Mouse (Mus musculus): ENCODE results near the gene Gabrr3. TPM values are rescaled to one million over a fixed set of nuclear protein-coding genes. Genes with fewer than 3 reads are reported as not detected.

Gene Gabrr3
- polyA plus RNA-seq (2017; shearing (Covaris generic)): not detected

DNA sequence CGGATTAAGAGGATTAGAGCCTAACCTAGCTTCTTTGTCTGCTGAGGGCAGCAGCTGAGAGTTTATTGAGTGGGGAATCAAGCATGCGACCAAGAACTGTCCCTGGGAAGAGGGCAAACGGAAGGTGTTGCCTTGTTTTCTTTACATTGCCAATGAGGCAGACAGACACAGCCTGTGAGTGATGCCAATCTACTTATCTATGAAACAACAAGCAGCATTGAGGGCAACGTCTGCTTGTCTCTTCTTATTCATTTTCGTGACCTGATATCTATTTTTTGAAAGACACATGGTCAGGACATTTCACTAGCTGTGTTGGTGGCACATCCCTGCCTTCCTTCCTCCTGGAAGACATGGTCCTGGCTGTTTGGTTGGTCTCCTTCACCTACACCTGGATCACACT, at the start of gene Gabrr3:
Gene Gabrr3, plus strand, starts transcription at position 301 of the 400 bp plus-strand sequence.

DNA sequence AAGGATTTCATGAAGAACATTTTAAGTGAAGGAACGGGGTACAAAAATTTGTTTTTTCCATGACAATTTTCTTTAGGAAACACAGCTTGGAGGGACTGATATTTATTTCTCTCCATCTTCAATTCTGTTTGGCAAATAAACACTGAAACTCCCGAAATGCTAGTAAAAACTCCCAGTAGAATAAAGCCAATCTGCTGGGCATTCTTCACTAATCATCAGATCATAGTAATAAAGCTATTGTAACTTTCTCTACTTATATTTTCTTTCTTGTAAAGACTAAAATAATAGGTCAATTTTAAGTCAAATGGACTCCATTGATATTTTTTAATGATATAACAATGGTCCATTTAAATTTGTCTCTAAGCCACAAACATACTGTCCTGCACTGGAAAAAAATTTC, 43.2 kb upstream of the Gabrr3 start, which contains the start of gene Olfr209:
Gene Olfr209, minus strand, starts transcription at position 101 of the 400 bp plus-strand sequence.

DNA sequence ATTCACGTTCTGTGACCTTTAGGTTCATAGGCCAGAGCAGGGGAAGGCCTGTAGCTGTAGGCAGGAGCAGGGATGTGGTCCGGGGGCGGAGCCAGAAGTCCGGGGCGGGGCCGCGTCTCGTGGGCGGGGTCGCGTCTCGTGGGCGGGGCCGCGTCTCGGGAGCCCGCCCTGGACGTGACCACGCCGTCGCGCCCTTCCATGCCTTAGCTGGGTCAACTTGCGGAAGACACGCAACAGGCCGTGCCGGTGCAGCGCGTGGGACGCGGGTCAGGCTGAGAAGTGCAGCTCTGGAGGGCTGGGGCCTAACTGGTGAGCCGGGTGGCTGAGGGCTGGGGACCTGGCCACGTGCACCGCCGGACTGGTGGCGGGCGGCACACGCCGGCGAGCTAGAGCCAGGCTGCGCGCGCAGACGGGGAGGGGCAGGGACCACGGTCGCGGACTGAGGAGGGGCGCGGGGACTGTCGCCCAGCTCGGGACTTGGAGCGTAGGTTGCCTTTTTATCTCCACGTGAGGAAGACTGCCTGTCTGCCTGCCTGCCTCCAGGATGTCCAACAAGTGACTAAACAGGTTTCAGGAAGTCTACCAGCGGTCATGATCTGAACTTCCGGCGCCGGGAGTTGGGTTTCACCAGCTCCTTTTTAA, 64.6 kb downstream of the Gabrr3 start, which contains the start of gene Riox2:
Gene Riox2, plus strand, starts transcription at position 139 of the 642 bp plus-strand sequence.

Other genes starting within 250 kb of the Gabrr3 start
- gene Olfr196, start 236.9 kb upstream of the Gabrr3 start, polyA plus RNA-seq (2017; shearing (Covaris generic)): not detected
- gene Olfr198, start 203.8 kb upstream of the Gabrr3 start, polyA plus RNA-seq (2017; shearing (Covaris generic)): not detected
- not detected for gene Olfr199, start 187.6 kb upstream of the Gabrr3 start, polyA plus RNA-seq (2017; shearing (Covaris generic))
- not detected for gene Olfr201, start 134.7 kb upstream of the Gabrr3 start, polyA plus RNA-seq (2017; shearing (Covaris generic))
- not detected for gene Olfr202, start 120.5 kb upstream of the Gabrr3 start, polyA plus RNA-seq (2017; shearing (Covaris generic))
- not detected for gene Olfr203, start 108.5 kb upstream of the Gabrr3 start, polyA plus RNA-seq (2017; shearing (Covaris generic))
- gene Olfr204, start 89.1 kb upstream of the Gabrr3 start, polyA plus RNA-seq (2017; shearing (Covaris generic)): under 1 TPM in 1 of 2 experiments, not detected in 1; 0.04 TPM
- gene Olfr205, start 76.2 kb upstream of the Gabrr3 start, polyA plus RNA-seq (2017; shearing (Covaris generic)): not detected
- not detected for gene Olfr206, start 58.1 kb upstream of the Gabrr3 start, polyA plus RNA-seq (2017; shearing (Covaris generic))
- gene Olfr209, start 43.3 kb upstream of the Gabrr3 start, polyA plus RNA-seq (2017; shearing (Covaris generic)): not detected
- gene Riox2, start 64.4 kb downstream of the Gabrr3 start, polyA plus RNA-seq (2017; shearing (Covaris generic)): 10 to 100 TPM; 80.1 to 80.4 TPM
- 1 to 10 TPM; 4.2 to 8.3 TPM for gene Crybg3, start 193.6 kb downstream of the Gabrr3 start, polyA plus RNA-seq (2017; shearing (Covaris generic))
- gene Arl6, start 232.1 kb downstream of the Gabrr3 start, polyA plus RNA-seq (2017; shearing (Covaris generic)): 1 to 10 TPM; 3.5 to 3.7 TPM

Data from activated CD4-positive, CD25-positive, alpha-beta regulatory T cell (primary cell).